Mouse (Mus musculus) gastrocnemius, adult 2 months (tissue): ENCODE data around the gene Mfsd2b. TPM values are rescaled to one million over a fixed set of nuclear protein-coding genes. Genes with fewer than 3 reads are reported as not detected.

Experiments used
- DNase-seq: peaks from one replicate; pipeline ENCODE4 v3.0.0; 2022
- H3K27ac ChIP-seq: fragments of 200-600 bp; 2 replicates; pipeline ENCODE4 v1.8.1; 2022; ENCODE audit warnings: mild to moderate bottlenecking
- H3K4me3 ChIP-seq: fragments of 200-600 bp; 2 replicates; pipeline ENCODE4 v1.8.1; 2022; ENCODE audit warnings: mild to moderate bottlenecking, moderate library complexity
- CTCF ChIP-seq: fragments of 200-600 bp; IDR thresholded peaks from 2 replicates; pipeline ENCODE4 v1.8.1; 2022; ENCODE audit warnings: antibody characterized with exemption, mild to moderate bottlenecking, moderate library complexity
- intact Hi-C: fragments of 180-260 bp; cut with DNase I; formaldehyde crosslinking; loops from one replicate; pipeline ENCODE4 v1.15.1; 2025
- total RNA-seq, 2 experiments: library from RNA; stranded (reverse); gene quantifications; 2 replicates each; pipeline ENCODE4 v1.2.3; 2021

The Mfsd2b gene
- total RNA-seq, 2 experiments from 2014 or later, result 0.33 to 0.46 TPM

- no peak overlapping the region for H3K27ac ChIP-seq
- no peak overlapping the region for H3K4me3 ChIP-seq
- TF ChIP-seq CTCF, result no peak
- no peak for DNase-seq
- intact Hi-C loops, result no loop called here
Observed at GRCm38 (mm10) chr12:4868924-4869323, 5.2 kb downstream of the Mfsd2b start.

GRCm38 (mm10) chr12:4864338-4864690 lies 9.8 kb downstream of the Mfsd2b start:
- no peak for DNase-seq
- Histone ChIP-seq H3K27ac (no peak overlapping the region), H3K4me3 (no peak overlapping the region)
- TF ChIP-seq CTCF, result no peak
- intact Hi-C loops, result no loop called here

- DNase-seq, result no peak
- TF ChIP-seq CTCF, result no peak
- Histone ChIP-seq H3K27ac (no peak overlapping the region), H3K4me3 (no peak overlapping the region)
- intact Hi-C loops, result no loop called here
Observed at GRCm38 (mm10) chr12:4863654-4864337, 10.4 kb downstream of the Mfsd2b start.

GRCm38 (mm10) chr12:4862672-4863071 lies 11.5 kb downstream of the Mfsd2b start:
- H3K4me3 ChIP-seq, result no peak overlapping the region
- no peak overlapping the region for H3K27ac ChIP-seq
- peak; percentile 36 for TF ChIP-seq CTCF
- DNase-seq, result no peak
- intact Hi-C loops, result no loop called here

- no peak for DNase-seq
- H3K4me3 ChIP-seq, result no peak overlapping the region
- H3K27ac ChIP-seq, result no peak overlapping the region
- no peak for TF ChIP-seq CTCF
- intact Hi-C loops, result loop anchor here (10.0 kb wide), 1 partner anchor 115 kb away; no protein-coding TSS in a partner anchor
Observed at GRCm38 (mm10) chr12:4859241-4859914, 14.8 kb downstream of the Mfsd2b start.

GRCm38 (mm10) chr12:4856834-4857233 lies 17.3 kb downstream of the Mfsd2b start:
- peak; percentile 50 for TF ChIP-seq CTCF
- H3K27ac ChIP-seq, result no peak overlapping the region
- DNase-seq, result no peak
- H3K4me3 ChIP-seq, result no peak overlapping the region
- intact Hi-C loops, result loop anchor here (10.0 kb wide), 1 partner anchor 118 kb away; no protein-coding TSS in a partner anchor

DNA sequence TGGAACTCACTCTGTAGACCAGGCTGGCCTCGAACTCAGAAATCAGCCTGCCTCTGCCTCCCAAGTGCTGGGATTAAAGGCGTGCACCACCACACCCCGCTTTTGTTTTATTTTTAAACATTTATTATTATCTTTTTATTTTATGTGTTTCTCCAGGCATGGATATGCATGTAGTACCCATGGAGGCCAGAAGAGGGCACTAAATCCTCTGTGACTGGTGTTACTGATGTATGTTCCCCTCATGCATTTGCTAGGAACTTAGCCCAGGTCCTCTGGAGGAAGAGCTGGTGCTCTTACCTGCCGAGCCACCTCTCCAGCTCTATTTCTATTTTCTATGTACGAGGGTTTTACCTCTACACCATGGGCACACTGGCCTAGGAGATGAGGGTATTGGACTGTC lies 18.0 kb downstream of the Mfsd2b start:
- peak; percentile 58 for TF ChIP-seq CTCF
- no peak overlapping the region for H3K27ac ChIP-seq
- no peak for DNase-seq
- intact Hi-C loops, result loop anchor here (10.0 kb wide), 1 partner anchor 119 kb away; no protein-coding TSS in a partner anchor
- no peak overlapping the region for H3K4me3 ChIP-seq

DNA sequence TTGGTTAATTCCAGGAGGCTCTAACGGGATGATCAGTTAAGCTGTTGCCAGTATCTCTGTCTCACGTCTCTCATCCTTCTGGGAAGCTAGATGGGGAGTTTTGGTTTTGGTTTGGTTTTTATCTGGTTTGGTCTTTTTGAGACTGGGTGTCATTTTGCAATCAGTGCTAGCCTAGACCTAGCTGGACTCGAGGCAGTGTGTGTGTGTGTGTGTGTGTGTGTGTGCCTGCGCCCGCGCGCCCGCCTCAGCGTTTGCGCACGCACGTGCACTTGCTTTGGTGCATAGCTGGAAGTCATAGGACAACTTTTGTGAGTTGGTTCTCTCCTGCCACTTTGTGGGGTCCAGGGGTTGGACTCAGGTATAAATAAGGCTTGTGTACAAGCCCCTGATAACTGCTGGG lies 30.4 kb downstream of the Mfsd2b start:
- intact Hi-C loops, result loop anchor here (5.0 kb wide), 1 partner anchor 74 kb away; the partner anchor contains the start of gene Atad2b
- TF ChIP-seq CTCF, result no peak
- peak overlapping the region; percentile 87 for H3K27ac ChIP-seq
- H3K4me3 ChIP-seq, result peak overlapping the region; percentile 78
- DNase-seq, result peak; percentile 49

GRCm38 (mm10) chr12:4842890-4843597 lies 31.1 kb downstream of the Mfsd2b start, which contains the start of gene Wdcp:
TSS of gene Wdcp (plus strand) at chr12:4843303.
- peak; percentile 93 for DNase-seq
- Histone ChIP-seq H3K4me3 (peak within 1 kb of the TSS; percentile 78), H3K27ac (peak within 1 kb of the TSS; percentile 87)
- intact Hi-C loops, result loop anchor here (5.0 kb wide), 1 partner anchor 74 kb away; the partner anchor contains the start of gene Atad2b
- TF ChIP-seq CTCF, result no peak

- no peak for DNase-seq
- intact Hi-C loops, result loop anchor here (5.0 kb wide), 1 partner anchor 75 kb away; the partner anchor contains the start of gene Atad2b
- TF ChIP-seq CTCF, result no peak
- Histone ChIP-seq H3K27ac (no peak overlapping the region), H3K4me3 (no peak overlapping the region)
Observed at GRCm38 (mm10) chr12:4842456-4842855, 31.7 kb downstream of the Mfsd2b start.

GRCm38 (mm10) chr12:4841392-4841887 lies 32.7 kb downstream of the Mfsd2b start, which contains the start of gene Fkbp1b:
TSS of gene Fkbp1b (minus strand) at chr12:4841591.
- TF ChIP-seq CTCF, result no peak
- DNase-seq, result peak; percentile 65
- Histone ChIP-seq H3K27ac (peak within 1 kb of the TSS; percentile 65), H3K4me3 (peak within 1 kb of the TSS; percentile 95)
- intact Hi-C loops, result loop anchor here (1.0 to 5.0 kb wide), 2 partner anchors 24 to 76 kb away; partner anchors contain the start of genes Atad2b and Sf3b6

DNA sequence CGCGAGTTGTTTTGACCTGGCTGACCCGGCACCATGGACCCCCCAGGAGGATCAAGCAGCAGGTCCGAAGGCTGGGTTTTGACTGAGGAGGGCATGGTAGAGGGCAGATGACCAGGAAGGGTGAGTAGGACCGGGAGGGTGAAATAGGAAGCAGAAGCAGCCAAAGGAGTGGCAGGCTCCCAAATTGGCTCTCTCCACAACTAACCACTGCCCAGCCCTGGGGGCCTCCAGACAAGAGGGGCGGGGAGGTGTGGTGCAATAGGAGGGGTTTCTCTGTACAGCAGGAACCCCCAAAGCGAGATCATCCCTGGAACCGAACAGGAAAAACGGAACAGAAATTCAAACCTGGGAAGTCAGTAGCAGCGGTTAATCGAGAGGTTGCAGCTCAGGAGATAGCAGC lies 33.4 kb downstream of the Mfsd2b start:
- no peak for TF ChIP-seq CTCF
- intact Hi-C loops, result loop anchor here (1.0 to 5.0 kb wide), 2 partner anchors 23 to 77 kb away; partner anchors contain the start of genes Atad2b and Sf3b6
- Histone ChIP-seq H3K4me3 (peak overlapping the region; percentile 95), H3K27ac (peak overlapping the region; percentile 65)
- peak; percentile 41 for DNase-seq
